Mouse (Mus musculus): Measurements from ENCODE around the gene Prkaa2.
A peak's percentile ranks its signal among the peaks of the same experiment; 100 is the strongest.
"Not testable (repeated sequence)": the region's sequence is repeated elsewhere in the genome, so short reads cannot be mapped to it uniquely, and the experiment has no call there.

Gene Prkaa2

DNA sequence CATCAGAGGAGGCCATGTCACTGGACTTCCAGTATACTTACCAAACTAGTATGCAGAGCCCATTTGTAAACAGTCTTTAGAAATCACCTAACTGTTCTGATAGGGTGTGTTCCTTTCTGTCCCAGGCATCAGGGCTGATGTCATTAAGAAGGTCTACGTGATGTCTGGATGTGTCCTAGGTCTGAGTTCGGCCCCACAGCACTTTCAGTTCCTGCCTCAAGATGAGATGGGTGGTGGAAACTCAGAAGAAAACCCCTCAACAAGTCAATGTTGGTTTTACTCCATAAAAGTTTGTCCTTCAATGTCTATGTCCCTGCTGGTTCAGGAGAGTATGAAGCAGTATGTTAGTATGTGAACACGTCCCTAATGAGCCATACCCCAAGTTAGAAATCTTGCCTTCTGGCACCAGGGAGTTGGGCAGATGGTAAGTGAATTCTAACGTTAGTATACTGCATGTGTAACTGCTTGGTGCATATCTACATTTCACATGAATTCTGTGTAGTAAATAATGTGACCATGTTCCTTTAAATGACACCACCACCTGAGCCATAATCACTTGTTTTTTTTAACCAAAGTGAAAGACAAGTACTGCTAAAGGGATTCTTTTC, 93.6 kb downstream of the Prkaa2 start:
- no peak for DNase-seq (ENCODE audit: low spot score in 2 of 2)

DNA sequence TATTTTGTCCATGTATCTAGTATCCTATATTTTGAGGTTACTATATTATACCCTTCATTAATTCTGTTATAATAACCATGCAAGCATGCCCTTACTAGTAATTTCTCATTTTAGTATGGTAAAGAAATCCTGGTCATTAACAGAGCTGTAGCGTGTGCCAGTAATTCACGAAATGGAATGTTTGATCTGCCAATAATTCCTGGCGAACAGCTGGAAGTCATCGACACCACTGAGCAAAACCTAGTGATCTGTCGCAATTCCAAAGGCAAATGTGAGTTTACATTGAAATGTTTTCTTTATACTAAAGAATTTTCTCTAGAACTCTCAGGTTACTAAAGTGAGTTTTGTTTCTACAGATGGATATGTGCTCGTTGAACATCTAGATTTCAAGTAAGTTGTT, 94.2 kb downstream of the Prkaa2 start:
- DNase-seq (ENCODE audit: low spot score in 2 of 2) = no peak

DNA sequence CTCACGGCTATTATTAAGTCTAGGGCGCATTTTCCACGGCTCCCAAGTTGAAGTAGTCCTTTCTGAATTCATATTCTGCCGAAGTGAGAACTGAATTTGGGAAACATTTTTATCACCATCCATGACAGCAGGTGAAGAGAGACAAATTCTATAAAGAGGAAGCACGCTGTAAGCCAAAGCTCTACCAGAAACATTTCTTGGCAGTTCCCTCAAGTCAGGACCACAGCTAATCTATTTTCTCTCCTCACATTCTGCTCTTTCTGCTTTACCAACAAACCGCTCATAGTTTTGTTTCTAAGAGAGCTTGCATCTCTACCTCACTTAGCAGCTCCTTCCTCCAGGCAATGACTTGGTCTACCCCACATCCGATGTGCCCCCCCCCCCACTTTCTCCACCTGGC, 96.0 kb downstream of the Prkaa2 start:
- no peak for DNase-seq (ENCODE audit: low spot score in 2 of 2)

DNA sequence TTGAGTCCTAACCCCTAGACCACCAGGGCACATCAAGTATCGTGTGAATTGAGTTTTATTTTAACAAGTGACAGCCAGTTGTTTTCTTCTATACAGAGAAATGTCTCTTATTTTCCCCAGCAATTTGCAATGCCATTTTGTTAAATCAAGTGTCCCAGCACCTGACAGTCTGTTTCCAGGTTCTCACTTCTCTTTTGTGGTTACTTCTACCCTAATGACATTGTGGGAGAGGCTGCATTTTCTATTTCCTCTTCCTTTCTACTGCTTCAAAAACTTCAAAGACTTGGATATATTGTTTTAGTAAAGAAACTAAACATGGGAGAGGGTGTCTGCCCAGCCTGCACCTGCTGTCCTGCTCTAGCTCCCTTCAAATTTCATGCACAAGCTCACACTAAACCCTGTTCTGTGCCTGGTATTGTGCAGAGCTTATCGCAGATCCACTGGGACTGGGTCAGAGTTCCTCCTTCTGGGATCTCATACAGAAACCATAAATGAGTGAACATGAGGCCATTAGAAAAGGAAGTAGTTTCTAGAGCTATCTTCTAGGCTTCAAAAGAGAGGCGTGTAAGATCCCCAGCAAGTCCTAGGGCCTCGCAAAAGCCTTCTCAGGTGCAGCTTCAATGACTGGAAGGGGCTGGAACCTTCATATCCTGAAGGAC, 102.2 kb downstream of the Prkaa2 start:
- no peak for DNase-seq (ENCODE audit: low spot score in 2 of 2)

DNA sequence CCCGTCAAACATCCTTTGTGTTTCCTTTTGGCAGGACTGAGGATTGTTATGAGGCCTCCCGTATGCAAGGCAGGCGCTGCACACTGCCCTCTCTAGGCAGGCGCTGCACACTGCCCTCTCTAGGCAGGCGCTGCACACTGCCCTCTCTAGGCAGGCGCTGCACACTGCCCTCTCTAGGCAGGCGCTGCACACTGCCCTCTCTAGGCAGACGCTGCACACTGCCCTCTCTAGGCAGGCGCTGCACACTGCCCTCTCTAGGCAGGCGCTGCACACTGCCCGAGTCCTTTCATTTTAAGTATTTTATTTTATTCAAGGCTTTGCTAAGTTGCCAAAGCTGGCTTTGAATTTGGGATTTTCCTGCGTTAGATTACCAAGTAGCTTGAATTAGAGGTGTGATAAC, 105.0 kb downstream of the Prkaa2 start:
- not testable (repeated sequence) for DNase-seq (ENCODE audit: low spot score in 2 of 2)

DNA sequence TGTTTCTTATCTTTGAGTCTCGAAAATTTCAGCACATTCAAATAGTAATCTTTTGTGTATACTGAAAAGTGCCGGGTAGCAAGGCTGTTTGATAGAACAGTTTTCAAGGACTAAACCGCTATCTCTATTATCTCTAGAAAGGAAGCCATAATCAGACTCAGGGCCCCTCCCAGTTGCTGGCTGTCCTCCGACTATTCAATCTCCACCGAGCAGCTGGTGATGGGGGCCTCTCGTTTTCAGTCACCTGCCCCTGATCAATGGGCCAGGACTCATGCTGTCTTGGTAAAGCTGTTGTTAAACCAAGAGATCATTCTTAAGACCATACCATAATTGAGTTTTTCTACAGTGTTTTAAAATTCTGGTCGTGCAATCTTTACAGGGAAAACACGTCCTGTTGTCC, 105.6 kb downstream of the Prkaa2 start:
- no peak for DNase-seq (ENCODE audit: low spot score in 2 of 2)

DNA sequence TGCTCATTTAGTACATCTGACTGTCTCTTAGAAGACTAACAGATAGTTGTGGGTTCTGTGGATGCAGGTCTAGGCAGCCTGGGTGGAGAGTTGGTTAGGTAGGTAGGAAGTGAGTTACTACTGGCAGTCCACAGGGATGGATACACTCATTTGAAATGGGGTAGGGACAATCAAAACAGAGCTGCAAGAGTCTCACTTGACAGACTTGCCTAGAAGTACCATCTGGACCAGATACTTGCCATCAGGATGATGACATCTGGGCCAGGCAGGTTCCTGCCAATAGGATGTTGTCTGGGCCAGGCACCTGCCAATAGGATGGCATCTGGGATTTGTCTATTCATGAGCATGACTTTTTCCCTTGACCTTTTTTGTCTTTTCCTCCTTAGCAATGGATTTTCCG, 108.0 kb downstream of the Prkaa2 start:
- DNase-seq (ENCODE audit: low spot score in 2 of 2) = no peak

DNA sequence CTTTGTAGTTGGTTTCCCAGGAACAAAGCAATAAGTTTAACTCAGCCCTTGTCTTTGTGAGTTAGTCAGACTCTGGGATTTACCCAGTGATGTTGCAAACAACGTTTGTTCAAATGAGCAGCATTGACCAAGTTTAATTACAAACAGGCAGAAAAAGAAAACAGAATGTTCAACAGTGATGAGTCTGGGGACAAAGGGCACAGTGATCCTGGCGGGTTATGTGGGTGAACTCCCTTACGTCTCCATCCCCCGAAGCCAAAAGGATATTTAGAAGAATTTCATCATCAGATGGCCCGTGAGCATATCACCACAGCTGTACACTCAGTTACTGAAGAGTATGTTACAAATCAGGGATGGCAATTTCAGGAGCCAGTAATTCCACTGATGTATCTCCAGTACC, 110.0 kb downstream of the Prkaa2 start:
- DNase-seq (ENCODE audit: low spot score in 2 of 2) = no peak

DNA sequence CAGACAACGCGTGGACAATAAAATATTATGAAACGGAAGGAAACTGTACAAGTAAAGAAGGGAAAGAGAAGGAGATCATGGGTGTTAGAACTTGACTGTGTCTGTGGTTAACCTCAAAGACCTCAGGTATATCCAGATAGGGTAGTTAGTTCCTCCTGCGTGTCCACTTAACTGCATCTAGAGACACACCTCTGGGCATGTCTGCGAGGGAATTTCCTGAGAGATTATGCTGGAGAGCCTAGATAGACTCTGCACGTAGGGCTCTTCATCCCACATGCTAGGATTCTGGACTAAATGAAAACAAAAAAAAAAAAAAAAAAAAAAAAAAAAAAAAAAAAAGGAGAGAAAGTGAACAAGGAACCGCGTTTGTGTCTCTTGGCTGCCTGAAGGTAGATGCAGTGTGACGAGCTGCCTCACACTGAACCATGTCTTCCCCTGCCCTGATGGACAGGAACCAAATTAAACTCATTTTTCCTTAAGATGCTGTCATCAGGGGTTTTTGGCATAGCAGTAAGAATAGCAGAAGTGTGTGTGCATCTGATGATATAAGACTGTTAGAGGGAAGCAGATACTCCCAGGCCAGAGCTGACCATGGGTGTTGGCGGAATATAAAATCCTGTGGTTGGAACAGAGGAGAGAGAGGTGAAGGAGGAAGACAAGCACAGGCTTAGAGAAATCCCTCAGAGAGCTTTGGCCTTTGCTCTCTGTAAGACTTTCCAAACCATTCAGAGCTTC, 116.4 kb downstream of the Prkaa2 start:
- no peak for DNase-seq (ENCODE audit: low spot score in 2 of 2)

DNA sequence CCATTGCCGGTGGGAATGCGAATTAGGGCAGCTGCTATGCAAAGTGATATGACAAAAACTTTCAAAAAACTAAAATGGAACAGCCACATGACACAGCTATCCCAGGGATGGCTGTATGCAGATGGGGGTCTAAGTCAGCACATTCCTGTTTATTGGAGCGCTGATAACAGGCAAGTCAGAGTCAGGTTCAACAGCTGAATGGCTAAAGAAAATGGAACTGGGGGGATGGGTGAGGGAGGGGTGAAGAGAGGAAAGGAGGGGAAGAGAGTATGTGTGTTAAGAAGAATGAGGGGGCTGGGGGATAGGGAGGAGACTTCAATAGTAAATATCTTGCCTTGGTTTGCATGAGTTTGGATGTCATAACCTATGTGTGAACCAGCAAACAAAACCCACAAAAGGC, 117.4 kb downstream of the Prkaa2 start:
- DNase-seq (ENCODE audit: low spot score in 2 of 2) = no peak

DNA sequence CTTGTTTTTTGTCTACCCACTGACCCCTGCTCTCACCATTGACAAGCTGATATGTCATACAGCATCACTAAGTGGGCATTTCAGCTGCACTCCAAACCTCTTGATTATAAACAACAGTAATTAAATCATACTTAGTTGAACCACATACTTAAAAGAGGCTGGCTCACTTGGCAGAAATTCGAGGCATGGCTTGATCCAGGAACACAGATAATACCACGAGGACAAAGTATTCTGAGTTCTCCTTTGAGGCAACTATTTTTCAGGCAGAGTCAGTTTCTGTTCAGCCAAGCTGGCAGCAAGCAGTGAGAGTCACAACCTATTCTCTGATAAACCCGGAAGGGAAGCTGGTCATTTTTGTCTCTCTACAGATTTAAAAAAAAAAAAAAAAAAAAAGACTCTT, 119.0 kb downstream of the Prkaa2 start:
- no peak for DNase-seq (ENCODE audit: low spot score in 2 of 2)

DNA sequence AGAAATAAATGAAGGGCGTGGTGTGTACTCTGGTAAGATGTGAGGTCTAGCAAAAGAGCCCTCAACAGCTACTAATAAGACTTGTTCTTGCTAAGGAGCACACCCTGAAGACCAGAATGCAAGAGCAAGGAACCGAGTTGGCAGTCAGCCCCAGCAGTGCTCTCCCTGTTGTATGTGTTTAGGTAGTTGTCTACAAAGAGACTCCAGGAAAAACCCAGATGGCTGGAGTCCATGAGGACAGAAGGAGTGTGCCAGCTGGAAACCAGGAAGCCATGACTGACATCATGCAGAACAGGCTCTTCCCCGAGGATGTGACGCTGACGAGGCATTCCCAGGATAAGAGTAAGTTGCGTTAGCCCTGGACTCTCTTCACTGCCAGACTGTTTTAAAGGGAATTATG, 119.7 kb downstream of the Prkaa2 start:
- DNase-seq (ENCODE audit: low spot score in 2 of 2) = peak; percentile 6 to 9

DNA sequence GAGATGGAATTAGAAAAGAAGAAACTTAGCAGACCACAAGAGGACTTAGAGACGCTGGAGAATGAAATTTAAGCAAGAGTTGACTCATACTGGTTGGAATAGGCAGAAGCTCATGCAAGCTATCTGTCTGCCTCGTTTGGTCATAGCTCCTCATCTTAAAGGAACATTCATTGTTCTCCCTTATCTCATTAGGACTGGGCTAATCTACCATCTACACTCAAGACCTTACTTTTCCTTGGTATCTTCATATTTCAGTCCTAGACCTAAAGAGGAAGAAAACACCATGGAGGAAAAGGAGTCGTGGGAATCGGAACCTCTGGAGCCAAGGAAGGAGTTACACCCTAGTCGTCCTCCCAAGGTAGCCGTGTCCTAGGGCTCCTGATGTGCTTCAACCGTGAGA, 121.0 kb downstream of the Prkaa2 start:
- no peak for DNase-seq (ENCODE audit: low spot score in 2 of 2)

DNA sequence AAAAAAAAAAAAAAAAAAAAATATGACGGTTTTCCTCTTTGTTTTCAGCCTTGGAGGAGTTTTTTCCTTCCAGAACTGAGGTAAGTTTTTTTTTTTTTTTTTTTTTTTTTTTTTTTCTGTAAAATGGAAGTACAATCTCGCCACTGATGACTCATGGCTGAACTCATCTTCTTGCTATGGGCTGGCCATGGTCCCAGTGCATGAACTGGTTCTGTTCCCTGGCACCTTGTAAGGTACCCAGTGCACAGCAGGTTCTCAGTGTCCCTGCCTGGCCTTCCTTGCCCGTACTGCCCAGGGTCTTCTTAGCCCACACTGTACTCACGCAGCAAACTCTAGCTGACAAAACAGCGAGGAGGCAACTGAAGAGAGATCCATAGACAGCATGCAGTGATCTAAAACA, 121.6 kb downstream of the Prkaa2 start:
- DNase-seq (ENCODE audit: low spot score in 2 of 2) = no peak

DNA sequence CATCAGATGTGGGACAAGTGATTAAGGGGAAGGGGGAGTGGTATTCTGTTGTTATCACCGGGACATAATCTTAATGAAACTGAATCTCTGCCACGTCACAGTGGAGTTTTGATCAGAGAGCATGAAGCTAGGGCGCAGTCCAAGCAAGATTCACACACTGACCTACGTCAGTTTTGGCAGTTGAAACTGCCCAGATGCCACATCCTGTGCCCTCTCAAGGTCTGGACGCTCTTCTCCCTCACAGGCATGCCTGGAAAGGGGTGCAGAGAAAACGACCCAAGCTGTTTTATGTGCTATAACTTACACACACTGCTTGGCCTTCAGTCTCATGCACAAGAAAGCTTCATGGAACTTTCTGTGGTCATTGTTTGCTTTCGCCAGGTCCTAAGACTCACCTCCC, 122.1 kb downstream of the Prkaa2 start:
- no peak for DNase-seq (ENCODE audit: low spot score in 2 of 2)

DNA sequence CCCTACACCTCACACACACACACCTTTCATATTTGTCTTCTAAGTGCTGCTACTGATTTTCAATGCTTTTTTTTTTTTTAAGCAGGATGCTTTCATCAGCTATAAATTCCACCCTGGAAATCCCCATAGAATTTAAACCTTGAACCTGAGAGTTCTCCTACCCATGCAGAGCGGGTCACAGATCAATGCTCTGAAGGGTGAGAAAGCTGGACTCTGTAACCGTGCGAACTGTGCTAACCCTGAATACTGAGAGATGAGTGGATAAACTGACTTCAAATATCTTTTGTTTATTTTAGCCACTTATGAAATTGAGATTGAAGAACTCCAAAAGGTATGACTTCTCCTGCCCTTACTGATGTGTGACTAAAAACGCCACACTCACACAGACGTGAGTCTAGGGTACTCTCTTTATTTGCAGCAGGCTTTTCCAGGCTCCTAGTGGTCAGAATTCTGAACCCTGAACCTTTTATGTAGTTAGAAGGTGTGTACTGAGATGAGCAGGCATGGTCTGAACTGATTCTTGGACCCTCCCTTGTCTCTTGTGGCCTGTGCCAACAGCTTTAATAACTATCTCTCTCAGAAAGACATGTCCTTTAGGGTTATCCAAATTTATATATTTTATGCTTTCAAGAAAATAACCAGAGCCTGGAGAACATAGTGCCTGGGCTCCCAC, 123.6 kb downstream of the Prkaa2 start:
- no peak for DNase-seq (ENCODE audit: low spot score in 2 of 2)
